Mouse (Mus musculus) MEL (cell line): ENCODE data around the gene Pomgnt1.

Source experiments
- BHLHE40 ChIP-seq: IDR thresholded peaks from 2 replicates; pipeline ENCODE4 v1.6.1; 2012; ENCODE audit warnings: low read depth, mild to moderate bottlenecking, inconsistent platforms, low read length, improper control_type of control experiment, borderline replicate concordance
- CHD1 ChIP-seq: IDR thresholded peaks from 2 replicates; pipeline ENCODE4 v1.6.1; 2012; ENCODE audit warnings: low read depth, mild to moderate bottlenecking, inconsistent platforms, low read length, improper control_type of control experiment
- CTCF ChIP-seq, 3 experiments: IDR thresholded peaks in 2 of 3; conservative IDR thresholded peaks in 1 of 3; 2 replicates each; pipeline ENCODE4 v1.5.1; 2011 to 2012; ENCODE audit warnings: low read length in 3 of 3, low read depth in 2 of 3, mild to moderate bottlenecking in 2 of 3, improper control_type of control experiment in 1 of 3, inconsistent platforms in 1 of 3, mixed read lengths in 1 of 3, moderate library complexity in 1 of 3; ENCODE audit not compliant: control insufficient read depth in 1 of 3, insufficient read depth in 1 of 3, poor library complexity in 1 of 3, severe bottlenecking in 1 of 3
- ELF1 ChIP-seq: IDR thresholded peaks from 2 replicates; pipeline ENCODE4 v1.6.1; 2014; ENCODE audit warnings: low read depth, mild to moderate bottlenecking, inconsistent platforms, low read length, improper control_type of control experiment, moderate library complexity
- HCFC1 ChIP-seq: IDR thresholded peaks from 2 replicates; pipeline ENCODE4 v1.6.1; 2012; ENCODE audit warnings: low read depth, mild to moderate bottlenecking, inconsistent platforms, low read length, improper control_type of control experiment, moderate library complexity
- MAFK ChIP-seq: IDR thresholded peaks from 2 replicates; pipeline ENCODE4 v1.6.1; 2011; ENCODE audit warnings: low read depth, mild to moderate bottlenecking, low read length, improper control_type of control experiment, borderline replicate concordance
- POLR2AphosphoS5 ChIP-seq: IDR thresholded peaks from 2 replicates; pipeline ENCODE4 v1.6.1; 2012; ENCODE audit warnings: low read depth, borderline replicate concordance, mild to moderate bottlenecking, inconsistent platforms, low read length, moderate library complexity, mixed read lengths
- RCOR1 ChIP-seq: IDR thresholded peaks from 2 replicates; pipeline ENCODE4 v1.6.1; 2012; ENCODE audit warnings: low read depth, mild to moderate bottlenecking, inconsistent platforms, low read length, improper control_type of control experiment
- ZNF384 ChIP-seq: IDR thresholded peaks from 2 replicates; pipeline ENCODE4 v1.6.1; 2012; ENCODE audit warnings: low read depth, mild to moderate bottlenecking, inconsistent platforms, low read length, improper control_type of control experiment

GRCm38 (mm10) chr4:116182079-116182478 is 58.4 kb downstream of the Pomgnt1 start:
- TF ChIP-seq CTCF (IDR thresholded peaks at IDR 0.05 in 2 of 3, conservative IDR thresholded peaks at IDR 0.05 in 1 of 3; ENCODE audit: control insufficient read depth in 1 of 3, insufficient read depth in 1 of 3, low read depth in 2 of 3, low read length in 3 of 3, poor library complexity in 1 of 3, severe bottlenecking in 1 of 3) (no peak), POLR2AphosphoS5 (no peak), HCFC1 (no peak), RCOR1 (no peak), CHD1 (no peak), BHLHE40 (no peak), ELF1 (no peak), ZNF384 (no peak), MAFK (no peak)
